12 mouse cellular contexts compared by ENCODE assay signal in genomic region chr11:32101059-32101632, GRCm38 (mm10).
DNase-seq lines count a peak whose midpoint lies in the region; ATAC-seq and TF ChIP-seq lines count a peak whose summit lies in the region.
"Had no signal": no experiment of that assay in that cellular context is flagged by ENCODE, and none has a peak within 500 bp of the region (broad histone marks: within the 10 kb centered on the region; RNA-seq: fewer than 3 reads in every experiment).

No protein-coding gene starts in this region.

- no peaks in the 10 kb centered on the region for H3K9me3 ChIP-seq in intestine, embryonic 14.5 days (ENCODE audit: control insufficient read depth, low read length)
- no peaks in the 10 kb centered on the region for H3K9me3 ChIP-seq in intestine, postnatal 0 days (ENCODE audit: control insufficient read depth)
- H3K9me3 ChIP-seq in midbrain, embryonic 15.5 days: no peaks in the 10 kb centered on the region
- peaks cover 3% of the 10 kb centered on the region; the same call in 1 of the 2 replicates for H3K9me3 ChIP-seq in midbrain, embryonic 10.5 days (replicated peaks)
- H3K9me3 ChIP-seq in stomach, embryonic 15.5 days: no peaks in the 10 kb centered on the region

- H3K27ac ChIP-seq in intestine, embryonic 14.5 days (ENCODE audit: low read depth): peak overlapping the region; percentile 40; the same call in 1 of the 2 replicates
- no peak overlapping the region for H3K27ac ChIP-seq in intestine, postnatal 0 days (ENCODE audit: low read depth, low read length)
- peak overlapping the region; percentile 46 for H3K27ac ChIP-seq in midbrain, embryonic 15.5 days
- H3K27ac ChIP-seq in midbrain, embryonic 10.5 days (replicated peaks): no peak overlapping the region; the same call in 1 of the 2 replicates
- peak overlapping the region; percentile 8; the same call in 1 of the 2 replicates for H3K27ac ChIP-seq in stomach, embryonic 15.5 days
- H3K27ac ChIP-seq: liver, embryonic 14.5 days had no signal

- peak; percentile 33 for DNase-seq in embryo, embryonic 11 days
- no peak for DNase-seq in embryo, embryonic 10 days (ENCODE audit: low spot score)
- no peak for DNase-seq in intestine, embryonic 14.5 days (ENCODE audit: low spot score)
- no peak for DNase-seq in midbrain, embryonic 10.5 days (ENCODE audit: low spot score)
- no peak for DNase-seq in gastrocnemius, adult 18-20 months (ENCODE audit: low spot score)
- DNase-seq: adrenal gland, adult 8-10 months; cerebellum, postnatal 36 days; thymus, adult 18-20 months had no signal

- 38% methylated on average over 3 of the region's 3 CpGs for WGBS in intestine, embryonic 14.5 days
- 54% methylated on average over 3 of the region's 3 CpGs for WGBS in intestine, postnatal 0 days
- 47% methylated on average over 3 of the region's 3 CpGs for WGBS in midbrain, embryonic 15.5 days
- WGBS in midbrain, embryonic 10.5 days: 80% methylated on average over 3 of the region's 3 CpGs
- 22% methylated on average over 3 of the region's 3 CpGs for WGBS in stomach, embryonic 15.5 days

- 0 out of 2 replicates have a peak, but pooled peaks have one; percentile 34 for ATAC-seq in intestine, embryonic 14.5 days (replicated peaks; ENCODE audit: low FRiP score, low TSS enrichment, low read depth)
- ATAC-seq in intestine, postnatal 0 days: no peak
- no peak for ATAC-seq in midbrain, embryonic 15.5 days (replicated peaks)
- peak; percentile 52; the same call in 1 of the 2 replicates for ATAC-seq in stomach, embryonic 15.5 days (ENCODE audit: insufficient read depth, low FRiP score, low read depth)

- TF ChIP-seq CTCF in intestine, postnatal 0 days (IDR thresholded peaks at IDR 0.05; ENCODE audit: low read depth): no peak

- peak overlapping the region; percentile 11; the same call in 1 of the 2 replicates for H3K4me2 ChIP-seq in intestine, embryonic 14.5 days (ENCODE audit: low read length)
- no peak overlapping the region for H3K4me2 ChIP-seq in intestine, postnatal 0 days (replicated peaks; ENCODE audit: low read depth)
- H3K4me2 ChIP-seq in midbrain, embryonic 15.5 days: no peak overlapping the region
- H3K4me2 ChIP-seq in stomach, embryonic 15.5 days: no peak overlapping the region

- H3K4me1 ChIP-seq in intestine, embryonic 14.5 days (replicated peaks; ENCODE audit: control insufficient read depth, insufficient read depth, low read length): peaks cover 19% of the 10 kb centered on the region
- H3K4me1 ChIP-seq in intestine, postnatal 0 days (replicated peaks; ENCODE audit: control insufficient read depth, insufficient read depth, low read length): no peaks in the 10 kb centered on the region
- peaks cover 28% of the 10 kb centered on the region for H3K4me1 ChIP-seq in midbrain, embryonic 15.5 days
- H3K4me1 ChIP-seq in midbrain, embryonic 10.5 days: peaks cover 37% of the 10 kb centered on the region
- peaks cover 14% of the 10 kb centered on the region for H3K4me1 ChIP-seq in stomach, embryonic 15.5 days

- no peaks in the 10 kb centered on the region for H3K27me3 ChIP-seq in intestine, embryonic 14.5 days (replicated peaks; ENCODE audit: control insufficient read depth, insufficient read depth, low read length)
- no peaks in the 10 kb centered on the region for H3K27me3 ChIP-seq in intestine, postnatal 0 days (replicated peaks; ENCODE audit: control insufficient read depth, insufficient read depth, low read length)
- no peaks in the 10 kb centered on the region for H3K27me3 ChIP-seq in midbrain, embryonic 15.5 days (replicated peaks)
- no peaks in the 10 kb centered on the region for H3K27me3 ChIP-seq in midbrain, embryonic 10.5 days (ENCODE audit: low read depth, poor library complexity, severe bottlenecking)
- H3K27me3 ChIP-seq in stomach, embryonic 15.5 days (replicated peaks): no peaks in the 10 kb centered on the region

- no peak overlapping the region for H3K9ac ChIP-seq in intestine, embryonic 14.5 days (ENCODE audit: low read length)
- no peak overlapping the region for H3K9ac ChIP-seq in intestine, postnatal 0 days (ENCODE audit: low read depth, low read length)
- no peak overlapping the region for H3K9ac ChIP-seq in midbrain, embryonic 15.5 days
- H3K9ac ChIP-seq in stomach, embryonic 15.5 days: no peak overlapping the region
- H3K9ac ChIP-seq: liver, embryonic 14.5 days had no signal

- no peak overlapping the region for H3K4me3 ChIP-seq in intestine, embryonic 14.5 days (ENCODE audit: low read depth, low read length)
- no peak overlapping the region for H3K4me3 ChIP-seq in intestine, postnatal 0 days (ENCODE audit: low read depth, low read length)
- no peak overlapping the region for H3K4me3 ChIP-seq in midbrain, embryonic 15.5 days
- no peak overlapping the region for H3K4me3 ChIP-seq in midbrain, embryonic 10.5 days
- no peak overlapping the region for H3K4me3 ChIP-seq in stomach, embryonic 15.5 days (replicated peaks)

- H3K36me3 ChIP-seq in intestine, embryonic 14.5 days (ENCODE audit: control insufficient read depth, insufficient read depth, low read length): no peaks in the 10 kb centered on the region
- H3K36me3 ChIP-seq in intestine, postnatal 0 days (ENCODE audit: control insufficient read depth, insufficient read depth): no peaks in the 10 kb centered on the region
- no peaks in the 10 kb centered on the region for H3K36me3 ChIP-seq in midbrain, embryonic 15.5 days (replicated peaks)
- H3K36me3 ChIP-seq in midbrain, embryonic 10.5 days: no peaks in the 10 kb centered on the region
- no peaks in the 10 kb centered on the region for H3K36me3 ChIP-seq in stomach, embryonic 15.5 days

Comparison
In these comparisons a context has a peak if more than half of its experiments do, and no peak if none do; other contexts are left out.
1. ATAC-seq: peak in intestine, embryonic 14.5 days (single experiment) and stomach, embryonic 15.5 days (single experiment); none in intestine, postnatal 0 days (single experiment) and midbrain, embryonic 15.5 days (single experiment).
2. H3K27ac ChIP-seq: peak in intestine, embryonic 14.5 days (single experiment), midbrain, embryonic 15.5 days (single experiment) and stomach, embryonic 15.5 days (single experiment); none in intestine, postnatal 0 days (single experiment) and midbrain, embryonic 10.5 days (single experiment).